18 mouse cellular contexts compared by ENCODE assay signal in genomic region chr14:62573454-62573853, GRCm38 (mm10). TPM values are rescaled to one million over a fixed set of nuclear protein-coding genes. Genes with fewer than 3 reads are reported as not detected.
DNase-seq lines count a peak whose midpoint lies in the region; ATAC-seq and TF ChIP-seq lines count a peak whose summit lies in the region.
"Had no signal": no experiment of that assay in that cellular context is flagged by ENCODE, and none has a peak within 500 bp of the region (broad histone marks: within the 10 kb centered on the region; RNA-seq: fewer than 3 reads in every experiment).

No protein-coding gene starts in this region.

- H3K9me3 ChIP-seq in heart, embryonic 12.5 days (replicated peaks) = no peaks in the 10 kb centered on the region
- H3K9me3 ChIP-seq in lung, embryonic 16.5 days (ENCODE audit: control insufficient read depth, low read length) = no peaks in the 10 kb centered on the region
- H3K9me3 ChIP-seq in embryonic facial prominence, embryonic 13.5 days = no peaks in the 10 kb centered on the region
- H3K9me3 ChIP-seq in hindbrain, embryonic 13.5 days = no peaks in the 10 kb centered on the region
- H3K9me3 ChIP-seq: hindbrain, embryonic 15.5 days; liver, embryonic 12.5 days had no signal

- no peak overlapping the region for H3K4me3 ChIP-seq in heart, embryonic 12.5 days
- no peak overlapping the region for H3K4me3 ChIP-seq in lung, embryonic 16.5 days (ENCODE audit: low read length)
- H3K4me3 ChIP-seq in embryonic facial prominence, embryonic 13.5 days = no peak overlapping the region
- no peak overlapping the region for H3K4me3 ChIP-seq in hindbrain, embryonic 13.5 days
- H3K4me3 ChIP-seq: erythroblast, embryonic 14.5 days; hindbrain, embryonic 15.5 days; left cerebral cortex, adult 2 months; liver, embryonic 12.5 days had no signal

- DNase-seq in heart, adult 9 months (ENCODE audit: low spot score in 2 of 2) = no peak
- no peak for DNase-seq in lung, postnatal 4 days
- DNase-seq in brain, embryonic 14.5 days (ENCODE audit: low read depth) = peak; percentile 22
- DNase-seq in adrenal gland, postnatal 10 days = no peak
- DNase-seq: cerebellum, adult 9-11 months; right cerebral cortex, postnatal 4 days had no signal

- TF ChIP-seq POLR2A in brain, embryonic 14.5 days (IDR thresholded peaks at IDR 0.05; ENCODE audit: borderline replicate concordance, extremely low read depth, insufficient read depth, insufficient read length, poor library complexity, severe bottlenecking) = no peak

- no peak overlapping the region for H3K27ac ChIP-seq in heart, embryonic 12.5 days (ENCODE audit: poor library complexity, severe bottlenecking)
- no peak overlapping the region for H3K27ac ChIP-seq in lung, embryonic 16.5 days (ENCODE audit: low read length)
- no peak overlapping the region for H3K27ac ChIP-seq in embryonic facial prominence, embryonic 13.5 days
- H3K27ac ChIP-seq in hindbrain, embryonic 13.5 days = no peak overlapping the region
- H3K27ac ChIP-seq: hindbrain, embryonic 15.5 days; left cerebral cortex, adult 2 months; liver, embryonic 12.5 days had no signal

- no peak for ATAC-seq in heart, embryonic 12.5 days (ENCODE audit: insufficient number of reproducible peaks, low FRiP score)
- peak; percentile 47 for ATAC-seq in lung, embryonic 16.5 days (ENCODE audit: low read depth)
- no peak for ATAC-seq in embryonic facial prominence, embryonic 13.5 days (ENCODE audit: insufficient number of reproducible peaks, insufficient read depth, low FRiP score, low TSS enrichment, low read depth)
- ATAC-seq in hindbrain, embryonic 13.5 days (ENCODE audit: low FRiP score) = no peak
- ATAC-seq: liver, embryonic 12.5 days had no signal

- H3K4me2 ChIP-seq in heart, embryonic 12.5 days = peak overlapping the region; percentile 36
- H3K4me2 ChIP-seq in lung, embryonic 16.5 days (ENCODE audit: low read depth, low read length) = peak overlapping the region; percentile 20; the same call in 1 of the 2 replicates
- peak overlapping the region; percentile 32 for H3K4me2 ChIP-seq in embryonic facial prominence, embryonic 13.5 days
- H3K4me2 ChIP-seq in hindbrain, embryonic 13.5 days = no peak overlapping the region
- H3K4me2 ChIP-seq: hindbrain, embryonic 15.5 days; liver, embryonic 12.5 days had no signal

- H3K9ac ChIP-seq in heart, embryonic 12.5 days = no peak overlapping the region
- no peak overlapping the region for H3K9ac ChIP-seq in lung, embryonic 16.5 days (ENCODE audit: low read length)
- no peak overlapping the region for H3K9ac ChIP-seq in embryonic facial prominence, embryonic 13.5 days
- no peak overlapping the region for H3K9ac ChIP-seq in hindbrain, embryonic 13.5 days
- H3K9ac ChIP-seq: hindbrain, embryonic 15.5 days; liver, embryonic 12.5 days had no signal

- TF ChIP-seq CTCF in brain, embryonic 14.5 days (IDR thresholded peaks at IDR 0.05; ENCODE audit: borderline replicate concordance, extremely low read depth, insufficient read depth, insufficient read length) = no peak

- H3K36me3 ChIP-seq in heart, embryonic 12.5 days = no peaks in the 10 kb centered on the region
- H3K36me3 ChIP-seq in lung, embryonic 16.5 days (ENCODE audit: control insufficient read depth, insufficient read depth, low read length) = no peaks in the 10 kb centered on the region
- H3K36me3 ChIP-seq in embryonic facial prominence, embryonic 13.5 days = no peaks in the 10 kb centered on the region
- no peaks in the 10 kb centered on the region for H3K36me3 ChIP-seq in hindbrain, embryonic 13.5 days
- H3K36me3 ChIP-seq: hindbrain, embryonic 15.5 days; liver, embryonic 12.5 days had no signal

- peaks cover 23% of the 10 kb centered on the region for H3K4me1 ChIP-seq in heart, embryonic 12.5 days (replicated peaks)
- peaks cover 7% of the 10 kb centered on the region; the same call in 1 of the 2 replicates for H3K4me1 ChIP-seq in lung, embryonic 16.5 days (replicated peaks; ENCODE audit: control insufficient read depth, insufficient read depth, low read length)
- peaks cover 4% of the 10 kb centered on the region for H3K4me1 ChIP-seq in embryonic facial prominence, embryonic 13.5 days
- H3K4me1 ChIP-seq in hindbrain, embryonic 13.5 days (replicated peaks) = peaks cover 10% of the 10 kb centered on the region
- H3K4me1 ChIP-seq: liver, embryonic 12.5 days had no signal

- 0 out of 2 replicates have a peak, but pooled peaks cover 5% of the 10 kb centered on the region for H3K27me3 ChIP-seq in heart, embryonic 12.5 days (replicated peaks)
- H3K27me3 ChIP-seq in lung, embryonic 16.5 days (ENCODE audit: control insufficient read depth, insufficient read depth, low read depth, low read length) = no peaks in the 10 kb centered on the region
- H3K27me3 ChIP-seq in embryonic facial prominence, embryonic 13.5 days = no peaks in the 10 kb centered on the region
- H3K27me3 ChIP-seq in hindbrain, embryonic 13.5 days = no peaks in the 10 kb centered on the region
- H3K27me3 ChIP-seq: hindbrain, embryonic 15.5 days had no signal

- WGBS in heart, embryonic 12.5 days = 0% methylated on average over 2 of the region's 3 CpGs
- 0% methylated on average over 2 of the region's 3 CpGs for WGBS in lung, embryonic 16.5 days
- WGBS in embryonic facial prominence, embryonic 13.5 days = 0% methylated on average over 1 of the region's 3 CpGs
- 0% methylated on average over 2 of the region's 3 CpGs for WGBS in hindbrain, embryonic 13.5 days

RNA-seq across cellular contexts. Expression of gene Gm4131, which starts 6.7 kb away (rescaled TPM):
- 0.20 TPM in 1 of 2 replicates, not detected in the other for polyA plus RNA-seq in heart, embryonic 12.5 days (2016; fragmentation: Nextera tagmentation; extraction: Ambion mirVana)
- polyA plus RNA-seq in lung, embryonic 16.5 days (2015; fragmentation: Nextera tagmentation; extraction: Ambion mirVana) = not detected in 2 replicates
- not detected in 2 replicates for polyA plus RNA-seq in brain, embryonic 14.5 days (2012; rRNA removed)
- 0.21 TPM in 1 of 2 replicates, not detected in the other for polyA plus RNA-seq in embryonic facial prominence, embryonic 13.5 days (2015; fragmentation: Nextera tagmentation; extraction: Ambion mirVana)
- polyA plus RNA-seq in hindbrain, embryonic 13.5 days (2015; fragmentation: Nextera tagmentation; extraction: Ambion mirVana) = 0.23 and 0.30 TPM in 2 replicates
- not detected for total RNA-seq in adrenal gland, postnatal 10 days (2021)
- total RNA-seq: gastrocnemius, adult 18-20 months; heart, adult 8-10 months; left cerebral cortex, adult 2 months; megakaryocyte progenitor cell, adult 5-6 weeks had no signal
- polyA plus RNA-seq: erythroblast, embryonic 14.5 days; liver, embryonic 12.5 days; stomach, embryonic 16.5 days had no signal

RNA-seq across cellular contexts. Expression of gene Fam124a, which starts 17.9 kb away (rescaled TPM):
- polyA plus RNA-seq in heart, embryonic 12.5 days (2016; fragmentation: Nextera tagmentation; extraction: Ambion mirVana) = 1.9 and 3.1 TPM in 2 replicates
- 5.9 and 7.3 TPM in 2 replicates for polyA plus RNA-seq in lung, embryonic 16.5 days (2015; fragmentation: Nextera tagmentation; extraction: Ambion mirVana)
- polyA plus RNA-seq in brain, embryonic 14.5 days (2012; rRNA removed) = 29.2 and 40.4 TPM in 2 replicates
- polyA plus RNA-seq in embryonic facial prominence, embryonic 13.5 days (2015; fragmentation: Nextera tagmentation; extraction: Ambion mirVana) = 3.1 and 3.3 TPM in 2 replicates
- polyA plus RNA-seq in hindbrain, embryonic 13.5 days (2015; fragmentation: Nextera tagmentation; extraction: Ambion mirVana) = 33.2 and 34.4 TPM in 2 replicates
- 1 to 10 TPM; 3.7 to 4.1 TPM for total RNA-seq in adrenal gland, postnatal 10 days (2021)
- total RNA-seq: megakaryocyte progenitor cell, adult 5-6 weeks had no signal
- polyA plus RNA-seq: erythroblast, embryonic 14.5 days had no signal
